Mouse (Mus musculus): ENCODE data around the gene Slc25a21.

GRCm38 (mm10) chr12:56718707-56719051 lies 478.6 kb downstream of the Slc25a21 start:
- TF ChIP-seq USF1 (IDR thresholded peaks at IDR 0.05; ENCODE audit: low read depth) (no peak), CTCF (IDR thresholded peaks at IDR 0.05; ENCODE audit: control insufficient read depth, insufficient read depth, insufficient read length) (no peak)

Data from C2C12 (cell line).